Mouse (Mus musculus) regulatory T cell (primary cell): Measurements from ENCODE around the gene Vmn1r183.
"Not testable (repeated sequence)": the region's sequence is repeated elsewhere in the genome, so short reads cannot be mapped to it uniquely, and the experiment has no call there.

Source experiments
- in situ Hi-C: fragments of 300-600 bp; cut with MboI, MseI; formaldehyde crosslinking; loops from one replicate; pipeline ENCODE4 v1.15.1; 2025; ENCODE audit warnings: high pct_unique_total_duplicates

The Vmn1r183 gene

DNA sequence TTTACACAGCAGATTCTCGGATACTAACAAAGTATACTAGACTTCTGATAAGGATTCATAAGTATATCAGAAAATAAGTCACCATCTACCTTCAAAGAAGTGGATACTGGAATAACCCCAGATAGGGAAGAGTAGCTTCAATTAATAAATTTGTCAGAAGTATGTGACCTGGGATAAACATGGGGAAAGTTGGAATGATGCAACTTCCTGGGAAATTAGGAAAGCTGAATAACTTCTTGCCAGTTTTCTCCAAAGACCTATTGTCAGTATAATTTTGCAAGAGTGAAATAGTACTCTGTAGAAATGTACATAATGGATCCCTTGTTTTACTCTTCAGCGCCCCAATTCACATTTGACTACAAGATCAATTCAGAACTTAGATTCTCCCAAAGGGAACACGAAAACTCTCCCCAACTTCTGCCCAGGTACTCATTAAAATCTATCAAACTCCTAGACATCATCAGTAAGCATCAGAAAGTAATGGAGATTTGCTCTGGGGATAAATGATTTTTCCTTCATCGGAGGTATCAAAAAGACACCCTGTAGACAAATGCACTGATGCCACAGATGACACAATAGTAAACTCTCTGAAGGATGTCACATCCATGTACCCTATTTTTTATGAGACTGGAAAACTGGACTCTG, at the start of gene Vmn1r183:
Gene Vmn1r183, plus strand, starts transcription at position 595 of the 645 bp plus-strand sequence.
- in situ Hi-C loops: no loop called here

DNA sequence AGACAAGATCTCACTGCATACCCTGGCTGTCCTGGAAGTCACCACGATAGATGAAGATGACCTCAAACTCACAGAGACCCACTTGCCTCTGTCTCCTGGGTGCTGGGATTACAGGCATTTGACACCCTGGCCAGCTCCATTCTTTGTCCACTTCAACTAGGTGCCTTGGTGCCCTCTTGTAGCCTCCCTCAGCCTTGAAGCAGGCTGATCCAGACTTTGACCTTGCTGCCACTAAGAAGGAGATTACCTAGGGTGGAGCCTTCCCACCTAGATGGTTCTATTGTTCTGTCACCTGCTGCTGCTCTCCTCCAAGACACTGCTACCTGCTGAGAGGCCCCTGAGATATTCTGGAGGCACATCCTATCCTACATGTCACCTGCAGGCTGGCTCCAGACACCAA, 21.4 kb downstream of the Vmn1r183 start:
- in situ Hi-C loops: not testable (repeated sequence)

DNA sequence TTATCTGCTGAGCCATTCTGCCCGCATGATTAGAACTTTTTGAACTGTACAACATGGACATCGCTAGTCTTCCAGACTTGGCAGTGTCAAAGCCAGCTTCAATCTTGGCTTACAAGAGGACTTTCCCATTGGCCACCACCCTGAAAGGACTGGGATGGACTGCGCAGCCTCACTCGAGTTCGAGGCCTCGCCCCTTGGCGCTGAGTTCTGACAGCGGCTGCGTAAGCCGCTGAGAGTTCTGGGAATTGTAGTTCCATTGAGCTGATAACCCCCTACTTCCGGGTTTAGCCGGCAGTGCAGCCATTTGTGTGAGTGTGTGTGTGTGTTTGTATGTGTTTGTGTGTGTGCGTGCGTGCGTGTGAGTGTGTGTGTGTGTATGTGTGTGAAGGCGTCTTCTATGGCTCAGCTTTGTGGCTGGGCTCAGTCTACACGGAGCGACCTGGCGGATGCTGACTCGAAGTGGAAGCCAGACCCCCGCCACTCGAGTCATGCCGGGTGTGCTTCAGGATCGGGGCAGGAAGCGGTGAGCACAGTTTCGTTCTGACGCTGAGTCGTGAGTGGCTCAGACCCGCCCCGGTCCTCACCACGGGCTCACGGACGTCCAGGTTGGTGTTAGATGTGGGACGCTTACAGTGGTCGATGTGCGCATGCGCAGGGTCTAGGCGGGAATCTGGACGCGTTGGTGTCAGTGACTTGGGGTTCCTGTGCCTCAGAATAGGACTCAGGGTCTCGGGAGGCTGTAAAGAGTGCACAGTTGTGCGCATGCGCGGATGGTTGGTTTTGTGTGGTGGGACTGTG, 28.8 kb downstream of the Vmn1r183 start, which contains the start of gene Zfp180:
Gene Zfp180, plus strand, starts transcription at position 291 of the 798 bp plus-strand sequence.
- in situ Hi-C loops: loop anchor here (25.0 kb wide), 1 partner anchor 1680 kb away; the partner anchor contains the start of gene Hnrnpul1

DNA sequence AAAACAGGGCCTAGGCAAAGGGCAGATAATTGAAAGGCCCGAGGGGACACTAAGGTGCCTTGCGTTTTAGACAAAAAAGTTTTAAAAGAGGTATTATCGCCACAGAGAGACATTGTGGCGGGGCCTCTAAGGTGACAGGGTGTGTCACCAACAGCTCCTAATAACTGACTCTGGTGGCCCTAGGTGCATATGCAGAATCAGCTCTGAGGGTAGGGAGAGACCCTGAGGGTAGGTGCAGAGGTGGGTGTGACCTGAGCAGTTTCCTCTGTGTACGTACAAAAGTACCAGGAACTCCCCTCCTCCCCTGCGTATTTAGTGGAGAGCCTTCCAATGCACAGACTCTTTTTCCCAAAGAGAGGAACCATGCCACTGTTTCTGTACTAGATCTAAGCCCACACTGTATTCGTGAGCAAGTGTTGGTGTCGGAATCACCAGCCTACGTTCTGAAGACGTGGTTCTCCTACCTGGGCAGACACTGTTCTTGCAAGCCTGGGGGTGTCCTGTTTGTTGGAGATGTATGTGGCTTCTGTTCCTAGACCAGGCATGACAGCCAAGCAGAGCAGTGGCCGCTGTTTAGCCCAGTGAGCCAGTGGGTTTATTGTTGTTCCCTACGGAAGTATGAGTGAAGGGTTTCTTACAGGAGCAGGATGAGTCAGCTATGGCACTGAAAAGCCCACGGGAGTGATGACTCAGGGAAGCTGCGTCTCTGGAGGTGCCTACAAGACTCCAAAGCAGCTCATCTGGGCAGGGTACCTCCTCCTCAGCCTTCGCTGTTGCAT, 29.6 kb downstream of the Vmn1r183 start:
- in situ Hi-C loops: loop anchor here (25.0 kb wide), 1 partner anchor 1680 kb away; the partner anchor contains the start of gene Hnrnpul1

DNA sequence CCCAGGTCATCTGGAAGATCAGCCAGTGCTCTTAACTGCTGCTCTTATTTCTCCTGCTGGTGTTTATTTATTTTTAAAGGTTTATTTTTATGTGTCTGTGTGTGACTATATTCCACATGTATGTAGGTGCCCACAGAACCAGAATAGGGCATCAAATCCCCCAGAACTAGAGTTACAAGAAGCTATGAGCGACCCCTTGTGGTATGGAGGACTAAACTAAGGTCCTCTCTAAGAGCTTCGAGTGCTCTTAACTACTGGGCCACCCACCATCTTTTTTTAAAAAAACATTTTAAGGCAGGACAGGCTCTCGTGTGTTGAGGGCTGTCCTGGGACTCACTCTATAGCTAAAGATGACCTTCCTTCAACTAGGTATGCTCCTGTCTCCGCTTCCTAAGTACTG, 33.8 kb downstream of the Vmn1r183 start:
- in situ Hi-C loops: loop anchor here (25.0 kb wide), 1 partner anchor 1675 kb away; the partner anchor contains the start of gene Hnrnpul1

DNA sequence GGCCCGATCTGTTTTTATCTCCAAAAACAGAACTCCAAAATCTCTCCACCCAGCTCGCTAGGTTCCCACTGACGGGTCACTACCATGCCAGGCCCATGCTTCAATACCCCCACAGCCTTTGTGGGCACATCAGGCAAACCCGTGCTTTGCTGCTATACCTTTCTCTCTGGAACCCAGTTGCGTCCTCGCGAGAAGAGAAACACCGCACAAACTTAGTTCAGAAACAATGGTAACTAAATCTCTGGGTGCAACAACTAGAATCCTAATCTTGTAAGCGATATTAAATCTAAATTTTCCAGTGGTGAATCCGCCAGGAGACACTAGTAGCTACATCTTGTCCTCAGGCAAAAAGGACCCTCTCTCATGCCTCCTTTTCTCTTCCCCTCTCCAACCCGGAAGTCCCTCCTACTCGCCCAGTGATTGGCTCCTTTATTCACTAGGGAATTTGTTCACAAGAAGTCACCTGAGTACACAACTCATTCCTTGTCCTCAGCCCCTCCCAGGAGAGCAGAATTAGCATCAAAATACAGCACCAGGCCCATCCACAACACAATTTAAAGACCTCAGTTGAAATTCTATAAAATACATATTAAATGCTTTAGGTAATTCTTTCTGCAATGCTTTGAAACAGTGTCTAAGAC, 34.6 kb downstream of the Vmn1r183 start:
- in situ Hi-C loops: loop anchor here (25.0 kb wide), 1 partner anchor 1675 kb away; the partner anchor contains the start of gene Hnrnpul1

DNA sequence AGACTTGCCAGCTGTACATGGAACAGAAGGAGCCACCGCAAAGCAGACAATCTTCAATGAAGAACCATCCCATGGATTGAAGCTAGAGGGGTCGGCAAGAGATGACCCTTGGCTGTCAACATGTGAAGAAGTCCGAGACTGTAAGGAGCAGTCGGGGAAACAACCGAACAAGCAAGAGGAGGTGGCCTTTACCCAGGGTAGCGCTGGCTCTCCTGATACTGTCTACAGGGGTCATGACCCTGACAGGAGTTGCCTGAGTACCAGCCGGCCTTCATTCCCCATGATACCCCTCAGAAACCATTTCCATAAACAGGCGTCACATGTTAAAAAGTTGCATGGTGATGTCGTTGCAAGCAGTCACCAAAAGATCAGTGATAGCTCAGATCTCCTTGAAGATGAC, 51.3 kb downstream of the Vmn1r183 start:
- in situ Hi-C loops: no loop called here

DNA sequence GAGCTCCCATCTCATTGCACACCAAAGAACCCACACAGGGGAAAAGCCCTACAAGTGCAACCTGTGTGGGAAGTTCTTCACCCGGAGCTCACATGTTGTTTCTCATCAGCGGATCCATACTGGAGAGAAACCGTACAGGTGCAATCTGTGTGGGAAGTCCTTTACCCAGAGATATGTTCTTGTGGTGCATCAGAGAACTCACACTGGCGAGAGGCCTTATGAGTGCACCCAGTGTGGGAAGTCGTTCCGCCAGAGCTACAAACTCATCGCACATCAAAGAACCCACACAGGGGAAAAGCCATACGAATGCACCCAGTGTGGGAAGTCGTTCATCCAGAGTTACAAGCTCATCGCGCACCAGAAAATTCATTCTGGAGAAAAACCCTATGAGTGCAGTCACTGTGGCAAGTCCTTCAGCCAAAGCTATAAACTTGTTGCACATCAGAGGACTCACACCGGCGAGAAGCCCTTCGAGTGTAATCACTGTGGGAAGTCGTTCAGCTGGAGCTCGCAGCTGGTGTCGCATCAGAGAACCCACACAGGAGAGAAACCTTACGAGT, 52.2 kb downstream of the Vmn1r183 start:
- in situ Hi-C loops: no loop called here

DNA sequence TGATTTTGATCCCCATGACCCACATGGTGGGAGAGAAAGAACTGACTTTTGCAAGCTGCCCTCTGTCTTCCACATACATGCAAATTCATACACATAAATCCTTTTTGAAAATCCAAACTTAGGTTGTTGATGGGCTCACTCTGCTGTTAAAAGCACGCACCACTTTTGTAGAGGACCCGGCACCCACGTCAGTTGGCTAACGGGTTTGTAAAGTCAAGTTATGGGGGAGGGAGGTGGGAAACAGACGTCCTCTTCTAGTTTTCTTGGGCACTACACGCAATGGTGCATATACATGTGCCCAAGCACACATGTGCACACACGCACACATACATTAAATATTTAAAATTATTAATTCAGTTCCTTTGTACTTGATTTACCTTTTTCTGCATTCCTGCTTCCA, 57.8 kb downstream of the Vmn1r183 start:
- in situ Hi-C loops: no loop called here

DNA sequence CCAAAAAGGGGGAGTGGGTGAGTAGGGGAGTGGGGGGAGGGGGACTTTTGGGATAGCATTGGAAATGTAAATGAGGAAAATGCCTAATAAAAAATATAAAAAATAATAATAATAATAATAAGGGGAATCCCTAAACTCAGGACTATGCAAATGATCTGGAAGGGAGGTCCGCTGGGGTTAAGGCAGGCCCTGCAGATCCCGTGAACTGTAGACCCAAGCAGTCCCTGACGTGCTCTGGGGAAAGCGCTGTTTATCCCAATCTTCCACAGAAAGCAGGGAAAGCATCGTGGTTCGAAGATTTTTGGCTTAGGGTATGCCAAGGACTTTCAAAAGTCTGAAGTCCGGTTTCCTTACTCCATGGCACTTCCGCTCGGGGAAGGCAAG, 58.7 kb downstream of the Vmn1r183 start:
- in situ Hi-C loops: no loop called here

DNA sequence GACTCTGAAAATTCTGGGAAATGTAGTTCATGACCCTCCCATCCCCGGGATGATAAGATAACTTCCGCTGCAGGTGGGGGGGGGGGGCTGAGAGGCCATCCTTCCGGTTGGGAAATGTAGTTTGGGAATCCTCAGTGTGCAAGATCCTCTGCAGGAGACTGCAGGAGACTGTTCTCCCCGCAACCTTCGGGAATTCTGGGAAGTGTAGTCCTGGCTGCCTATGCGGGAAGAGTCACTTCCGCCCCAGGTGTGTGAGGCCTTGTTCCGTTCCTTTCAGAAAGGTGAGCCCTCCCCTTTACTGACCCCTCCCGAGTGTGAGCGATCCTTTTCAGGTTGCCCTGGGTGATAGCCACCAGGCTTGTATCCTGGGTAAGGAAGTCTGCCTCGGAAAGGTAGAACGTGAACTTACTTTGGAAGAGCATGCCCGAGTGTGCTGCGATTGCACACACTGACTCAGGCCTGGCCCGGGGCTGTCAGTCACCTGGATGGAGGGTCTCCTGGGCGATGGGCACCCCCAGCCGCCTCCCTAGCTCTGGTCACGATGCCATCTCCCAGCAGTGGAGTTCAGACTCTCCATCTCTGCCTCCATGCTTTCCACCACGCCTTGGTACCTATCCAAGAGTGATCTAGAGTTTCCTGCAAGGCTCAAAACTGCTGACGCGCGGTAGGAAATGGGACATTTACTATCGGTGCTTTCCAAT, 59.3 kb downstream of the Vmn1r183 start, which contains the start of gene Zfp112:
Gene Zfp112, plus strand, starts transcription at position 159 of the 701 bp plus-strand sequence.
- in situ Hi-C loops: no loop called here

DNA sequence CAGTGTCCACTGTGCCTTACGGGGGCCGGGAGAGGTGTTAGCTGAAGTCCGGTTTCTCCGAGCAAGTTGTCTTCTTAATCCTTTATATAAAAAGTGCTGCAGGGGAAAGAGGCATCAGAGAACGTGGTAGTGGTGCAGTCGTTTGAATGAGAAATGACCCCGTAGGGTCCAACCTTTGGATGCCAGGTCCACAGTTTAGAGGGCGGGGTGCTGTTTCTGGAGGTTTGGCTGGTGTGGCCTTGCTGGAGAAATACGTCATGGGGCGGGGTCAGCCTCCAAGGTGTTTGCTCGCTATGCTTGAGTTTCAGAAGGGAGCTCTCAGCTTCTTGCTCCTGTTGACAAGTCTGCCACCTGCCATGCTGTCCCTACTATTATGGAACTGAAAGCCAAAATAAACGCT, 59.9 kb downstream of the Vmn1r183 start:
- in situ Hi-C loops: no loop called here
